Mouse (Mus musculus): ENCODE measurements around the gene Adgrg1.

DNA sequence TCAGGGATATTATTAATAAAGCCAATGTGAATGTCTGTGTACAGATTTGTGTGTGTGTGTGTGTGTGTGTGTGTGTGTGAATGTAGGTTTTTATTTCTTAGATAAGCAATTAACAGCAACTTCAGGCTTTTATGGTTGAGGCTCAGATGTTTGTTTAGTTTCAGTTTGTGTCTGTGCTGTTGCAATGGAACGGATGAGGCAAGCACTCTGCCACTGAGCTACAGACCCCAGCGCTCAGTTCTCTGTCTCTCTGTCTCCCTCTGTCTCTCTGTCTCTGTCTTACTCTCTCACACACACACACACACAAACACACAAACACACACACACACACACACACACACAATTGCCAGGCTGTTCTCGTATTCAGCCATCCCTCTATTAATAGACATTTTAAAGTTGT, 46.3 kb upstream of the Adgrg1 start:
- TF ChIP-seq POLR2A (IDR thresholded peaks at IDR 0.05; ENCODE audit: borderline replicate concordance, extremely low read depth, insufficient read depth, insufficient read length, poor library complexity, severe bottlenecking) (no peak), CTCF (IDR thresholded peaks at IDR 0.05; ENCODE audit: borderline replicate concordance, extremely low read depth, insufficient read depth, insufficient read length) (no peak)

Measured in brain, embryonic 14.5 days (tissue).